Mouse (Mus musculus) gonadal fat pad, adult 2 months (tissue): ENCODE data around the gene Pafah1b1. TPM values are rescaled to one million over a fixed set of nuclear protein-coding genes. Genes with fewer than 3 reads are reported as not detected.

ENCODE experiments used
- polyA plus RNA-seq: library from polyadenylated mRNA; depleted of rRNA; stranded (reverse); fragments of >200 nt; gene quantifications from 2 replicates; pipeline ENCODE4 v1.2.3, GENCODE M21; 2012; rRNA removed

Gene Pafah1b1
- polyA plus RNA-seq, 1 experiment, result 30.4 TPM

Other genes with a start within 250 kb of the Pafah1b1 start
- 13.2 and 23.6 TPM in 2 replicates for gene Rap1gap2, start 113.8 kb downstream of the Pafah1b1 start, polyA plus RNA-seq
- 0.72 and 0.99 TPM in 2 replicates for gene Ccdc92b, start 105.1 kb downstream of the Pafah1b1 start, polyA plus RNA-seq
- 71.5 and 84.5 TPM in 2 replicates for gene Cluh, start 75.2 kb downstream of the Pafah1b1 start, polyA plus RNA-seq
- 3.9 and 4.1 TPM in 2 replicates for gene Mettl16, start 46.2 kb upstream of the Pafah1b1 start, polyA plus RNA-seq
- gene Mnt, start 106.2 kb upstream of the Pafah1b1 start, polyA plus RNA-seq, result 11.5 and 18.8 TPM in 2 replicates
- 37.6 and 38.4 TPM in 2 replicates for gene Sgsm2, start 172.4 kb upstream of the Pafah1b1 start, polyA plus RNA-seq
- gene Tsr1, start 173.4 kb upstream of the Pafah1b1 start, polyA plus RNA-seq, result 9.0 and 13.8 TPM in 2 replicates
- gene Smg6, start 201.2 kb upstream of the Pafah1b1 start, polyA plus RNA-seq, result 29.3 and 35.1 TPM in 2 replicates
- 18.4 and 19.6 TPM in 2 replicates for gene Srr, start 201.3 kb upstream of the Pafah1b1 start, polyA plus RNA-seq